Mouse (Mus musculus) embryonic fibroblast, embryonic 13.5 days (primary cell): ENCODE measurements around the gene Rai14.

Source experiments
- CTCF ChIP-seq: IDR thresholded peaks from 2 replicates; pipeline ENCODE4 v1.5.1; 2011; ENCODE audit warnings: mild to moderate bottlenecking, control low read depth, low read length, moderate library complexity, borderline replicate concordance; ENCODE audit not compliant: insufficient read depth
- POLR2A ChIP-seq: IDR thresholded peaks from 2 replicates; pipeline ENCODE4 v1.6.1; 2011; ENCODE audit warnings: low read depth, mild to moderate bottlenecking, control low read depth, low read length, moderate library complexity

DNA sequence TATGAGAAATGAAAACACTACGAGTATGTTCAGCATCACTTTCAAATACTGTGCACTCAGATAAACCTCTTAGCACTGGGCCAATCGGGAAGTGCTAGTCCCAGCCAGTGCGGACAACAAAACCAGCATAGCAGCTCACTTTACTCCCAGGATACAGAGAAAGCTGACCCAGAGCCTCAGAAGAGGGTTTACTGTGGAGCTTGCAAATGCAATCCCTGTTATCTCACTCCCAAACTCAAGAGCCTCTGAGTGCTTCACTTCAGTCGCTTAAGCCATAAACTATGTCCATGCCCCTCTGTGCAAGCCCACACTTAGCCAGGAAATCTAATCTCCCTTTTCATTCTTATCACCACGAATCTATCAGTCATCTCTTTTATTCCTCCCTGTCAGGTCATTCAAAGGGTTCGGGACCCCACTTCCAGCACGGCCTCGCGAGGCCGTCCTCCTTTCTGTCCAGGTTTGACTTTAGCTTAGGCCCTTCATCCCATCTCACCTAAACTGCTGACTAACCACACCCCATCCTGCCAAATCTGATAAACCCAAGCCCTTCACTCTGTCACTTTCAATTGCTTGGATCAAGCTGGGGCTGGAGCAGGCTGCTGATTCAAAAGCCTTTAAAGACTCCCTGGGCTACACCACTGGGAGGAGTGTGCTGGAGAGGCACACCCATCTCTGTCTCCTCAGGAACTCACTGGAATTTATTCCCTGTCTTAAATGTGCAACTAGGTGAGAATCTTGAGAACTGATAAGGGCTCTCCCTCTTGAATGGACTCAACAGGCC lies 46.1 kb downstream of the Rai14 start:
- TF ChIP-seq CTCF = no peak
- no peak for TF ChIP-seq POLR2A
